In the genomic region with DNA sequence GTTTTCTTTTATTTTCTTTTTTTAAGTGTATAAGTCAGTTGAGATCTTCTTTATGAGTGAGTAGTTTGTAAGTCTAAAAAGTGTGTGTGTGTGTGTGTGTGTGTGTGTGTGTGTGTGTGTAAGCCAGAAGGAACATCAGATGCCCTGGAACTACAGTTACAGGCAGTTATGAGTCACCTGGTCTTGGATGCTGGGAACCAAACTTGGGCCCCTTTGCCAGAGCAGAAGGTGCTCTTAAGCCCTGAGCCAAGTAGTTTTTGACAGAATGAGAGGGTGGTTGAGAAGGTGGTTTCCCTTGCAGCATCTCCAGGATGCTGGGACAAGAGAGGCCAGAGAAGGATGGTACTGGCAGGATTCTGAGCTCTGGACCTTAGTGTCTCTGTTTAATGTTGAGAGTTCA, we compare ENCODE assay signal across 17 mouse cellular contexts. TPM values are rescaled to one million over a fixed set of nuclear protein-coding genes. Genes with fewer than 3 reads are reported as not detected.
DNase-seq lines count a peak whose midpoint lies in the region; ATAC-seq lines count a peak whose summit lies in the region.
"Had no signal": no experiment of that assay in that cellular context is flagged by ENCODE, and none has a peak within 500 bp of the region (broad histone marks: within the 10 kb centered on the region; RNA-seq: fewer than 3 reads in every experiment).

No protein-coding gene starts in this region.

- H3K9me3 ChIP-seq in hindbrain, embryonic 11.5 days (ENCODE audit: control insufficient read depth, low read length): no peaks in the 10 kb centered on the region
- H3K9me3 ChIP-seq in hindbrain, embryonic 16.5 days (ENCODE audit: control insufficient read depth, low read length): no peaks in the 10 kb centered on the region
- no peaks in the 10 kb centered on the region for H3K9me3 ChIP-seq in midbrain, embryonic 10.5 days (replicated peaks)
- H3K9me3 ChIP-seq in midbrain, embryonic 13.5 days: no peaks in the 10 kb centered on the region
- H3K9me3 ChIP-seq in stomach, embryonic 16.5 days (replicated peaks; ENCODE audit: control insufficient read depth, low read length): no peaks in the 10 kb centered on the region
- H3K9me3 ChIP-seq: forebrain, embryonic 13.5 days had no signal

- ATAC-seq in cerebellum, adult (ENCODE audit: insufficient number of reproducible peaks, low FRiP score, low TSS enrichment): no peak
- no peak for ATAC-seq in hindbrain, embryonic 11.5 days (ENCODE audit: low FRiP score)
- no peak for ATAC-seq in hindbrain, embryonic 16.5 days
- no peak for ATAC-seq in midbrain, embryonic 13.5 days
- no peak for ATAC-seq in stomach, embryonic 16.5 days (ENCODE audit: insufficient read depth, low FRiP score)
- ATAC-seq: forebrain, embryonic 13.5 days had no signal

- DNase-seq in cerebellum, postnatal 10 days: peak; percentile 47 to 58
- DNase-seq in hindbrain, embryonic 11.5 days (ENCODE audit: low spot score): no peak
- DNase-seq in midbrain, embryonic 10.5 days (ENCODE audit: low spot score): no peak
- no peak for DNase-seq in layer of hippocampus, adult 11-12 months (ENCODE audit: low spot score)
- DNase-seq: adrenal gland, postnatal 36 days; cerebellum, adult 11-12 months; gastrocnemius, postnatal 10 days; kidney, adult 8-10 months; left cerebral cortex, postnatal 4 days; right cerebral cortex, postnatal 4 days; thymus, adult 18-20 months had no signal

- H3K4me2 ChIP-seq in hindbrain, embryonic 11.5 days (replicated peaks; ENCODE audit: low read depth, low read length): no peak overlapping the region
- no peak overlapping the region for H3K4me2 ChIP-seq in hindbrain, embryonic 16.5 days (ENCODE audit: low read length)
- H3K4me2 ChIP-seq in midbrain, embryonic 13.5 days (replicated peaks): no peak overlapping the region
- no peak overlapping the region for H3K4me2 ChIP-seq in stomach, embryonic 16.5 days (ENCODE audit: low read depth, low read length)
- H3K4me2 ChIP-seq: forebrain, embryonic 13.5 days had no signal

- H3K27ac ChIP-seq in hindbrain, embryonic 11.5 days (ENCODE audit: low read depth, low read length): peak overlapping the region; percentile 71
- no peak overlapping the region for H3K27ac ChIP-seq in hindbrain, embryonic 16.5 days (ENCODE audit: low read depth, low read length)
- H3K27ac ChIP-seq in midbrain, embryonic 10.5 days (replicated peaks): peak overlapping the region; percentile 84
- no peak overlapping the region for H3K27ac ChIP-seq in midbrain, embryonic 13.5 days
- peak overlapping the region; percentile 94 for H3K27ac ChIP-seq in stomach, embryonic 16.5 days (ENCODE audit: low read length)
- H3K27ac ChIP-seq: forebrain, embryonic 13.5 days; macrophage had no signal

- H3K4me1 ChIP-seq in hindbrain, embryonic 11.5 days (replicated peaks; ENCODE audit: control insufficient read depth, insufficient read depth, low read length): peaks cover 31% of the 10 kb centered on the region
- H3K4me1 ChIP-seq in hindbrain, embryonic 16.5 days (ENCODE audit: control insufficient read depth, insufficient read depth, low read depth, low read length): peaks cover 62% of the 10 kb centered on the region
- H3K4me1 ChIP-seq in midbrain, embryonic 10.5 days: peaks cover 85% of the 10 kb centered on the region
- H3K4me1 ChIP-seq in midbrain, embryonic 13.5 days (replicated peaks): peaks cover 98% of the 10 kb centered on the region
- H3K4me1 ChIP-seq in stomach, embryonic 16.5 days (ENCODE audit: control insufficient read depth, insufficient read depth, low read length): peaks cover 62% of the 10 kb centered on the region

- no peaks in the 10 kb centered on the region for H3K27me3 ChIP-seq in hindbrain, embryonic 11.5 days (ENCODE audit: control insufficient read depth, insufficient read depth, low read length)
- no peaks in the 10 kb centered on the region for H3K27me3 ChIP-seq in hindbrain, embryonic 16.5 days (replicated peaks; ENCODE audit: control insufficient read depth, insufficient read depth, low read length)
- no peaks in the 10 kb centered on the region for H3K27me3 ChIP-seq in midbrain, embryonic 10.5 days (ENCODE audit: low read depth, poor library complexity, severe bottlenecking)
- no peaks in the 10 kb centered on the region for H3K27me3 ChIP-seq in midbrain, embryonic 13.5 days
- no peaks in the 10 kb centered on the region for H3K27me3 ChIP-seq in stomach, embryonic 16.5 days (ENCODE audit: control insufficient read depth, insufficient read depth, low read length)
- H3K27me3 ChIP-seq: forebrain, embryonic 13.5 days had no signal

- no peak overlapping the region for H3K9ac ChIP-seq in hindbrain, embryonic 11.5 days (ENCODE audit: low read depth, low read length)
- H3K9ac ChIP-seq in hindbrain, embryonic 16.5 days (ENCODE audit: low read depth, low read length): no peak overlapping the region
- H3K9ac ChIP-seq in midbrain, embryonic 13.5 days (replicated peaks): no peak overlapping the region
- H3K9ac ChIP-seq in stomach, embryonic 16.5 days (ENCODE audit: low read length): peak overlapping the region; percentile 59; the same call in 1 of the 2 replicates
- H3K9ac ChIP-seq: forebrain, embryonic 13.5 days had no signal

- no peak overlapping the region for H3K4me3 ChIP-seq in hindbrain, embryonic 11.5 days (ENCODE audit: low read depth, low read length)
- no peak overlapping the region for H3K4me3 ChIP-seq in hindbrain, embryonic 16.5 days (ENCODE audit: low read length)
- H3K4me3 ChIP-seq in midbrain, embryonic 10.5 days: no peak overlapping the region
- no peak overlapping the region for H3K4me3 ChIP-seq in midbrain, embryonic 13.5 days (replicated peaks)
- no peak overlapping the region for H3K4me3 ChIP-seq in stomach, embryonic 16.5 days (replicated peaks; ENCODE audit: low read length)
- H3K4me3 ChIP-seq: forebrain, embryonic 13.5 days had no signal

- no peaks in the 10 kb centered on the region for H3K36me3 ChIP-seq in hindbrain, embryonic 11.5 days (ENCODE audit: control insufficient read depth, insufficient read depth, low read length)
- no peaks in the 10 kb centered on the region for H3K36me3 ChIP-seq in hindbrain, embryonic 16.5 days (ENCODE audit: control insufficient read depth, insufficient read depth, low read length)
- H3K36me3 ChIP-seq in midbrain, embryonic 10.5 days: no peaks in the 10 kb centered on the region
- no peaks in the 10 kb centered on the region; the same call in 1 of the 2 replicates for H3K36me3 ChIP-seq in midbrain, embryonic 13.5 days
- H3K36me3 ChIP-seq in stomach, embryonic 16.5 days (ENCODE audit: control insufficient read depth, insufficient read depth, low read length): no peaks in the 10 kb centered on the region

RNA-seq across cellular contexts. Expression of a gene that starts 27.4 kb away (rescaled TPM):
- 55.7 and 58.2 TPM in 2 replicates for polyA plus RNA-seq in hindbrain, embryonic 11.5 days (2014; fragmentation: Nextera tagmentation; extraction: Ambion mirVana)
- polyA plus RNA-seq in hindbrain, embryonic 16.5 days (2015; fragmentation: Nextera tagmentation; extraction: Ambion mirVana): 54.8 and 69.4 TPM in 2 replicates
- polyA plus RNA-seq in midbrain, embryonic 10.5 days (2016; fragmentation: Nextera tagmentation; extraction: Ambion mirVana): 21.6 and 34.3 TPM in 2 replicates
- 68.7 and 73.0 TPM in 2 replicates for polyA plus RNA-seq in midbrain, embryonic 13.5 days (2015; fragmentation: Nextera tagmentation; extraction: Ambion mirVana)
- polyA plus RNA-seq in stomach, embryonic 16.5 days (2015; fragmentation: Nextera tagmentation; extraction: Ambion mirVana): 19.2 and 20.4 TPM in 2 replicates

Comparison
In these comparisons a context has a peak if more than half of its experiments do, and no peak if none do; other contexts are left out.
1. H3K27ac ChIP-seq: peak in hindbrain, embryonic 11.5 days (single experiment), midbrain, embryonic 10.5 days (single experiment) and stomach, embryonic 16.5 days (single experiment); none in hindbrain, embryonic 16.5 days (single experiment) and midbrain, embryonic 13.5 days (single experiment).
2. DNase-seq: peak in cerebellum, postnatal 10 days (2 of 2); none in hindbrain, embryonic 11.5 days (single experiment), midbrain, embryonic 10.5 days (single experiment) and layer of hippocampus, adult 11-12 months (single experiment).